Mouse (Mus musculus): ENCODE measurements around the gene Ptprn2. TPM values are rescaled to one million over a fixed set of nuclear protein-coding genes. Genes with fewer than 3 reads are reported as not detected.

Gene Ptprn2
- total and polyA plus RNA-seq, 3 experiments: 0.22 TPM; not detected in 2

- Histone ChIP-seq H3K4me1 (ENCODE audit: insufficient read depth, low read depth, low read length) (no peaks in the 10 kb centered on the region), H3K9me3 (replicated peaks) (peaks cover 44% of the 10 kb centered on the region), H3K4me3 (ENCODE audit: low read depth, low read length) (no peak overlapping the region), H3K36me3 (replicated peaks) (no peaks in the 10 kb centered on the region), H3K27me3 (ENCODE audit: insufficient read depth, low read length) (no peaks in the 10 kb centered on the region)
- ATAC-seq (ENCODE audit: extremely low read depth, insufficient number of reproducible peaks, low FRiP score, poor library complexity, severe bottlenecking) (no peak), DNase-seq (ENCODE audit: low spot score) (no peak)
- TF ChIP-seq GATA2 (IDR thresholded peaks at IDR 0.05; ENCODE audit: borderline replicate concordance, low read depth, low read length) (no peak), GATA1 (IDR thresholded peaks at IDR 0.05; ENCODE audit: borderline replicate concordance, low read length) (no peak), CTCF (IDR thresholded peaks at IDR 0.05; ENCODE audit: low read depth, low read length) (no peak), TAL1 (conservative IDR thresholded peaks at IDR 0.05; ENCODE audit: low read depth, low read length) (no peak), POLR2AphosphoS5 (IDR thresholded peaks at IDR 0.05; ENCODE audit: insufficient replicate concordance, low read depth, low read length) (no peak)
Observed at GRCm38 (mm10) chr12:116646771-116647170, 161.3 kb downstream of the Ptprn2 start.

GRCm38 (mm10) chr12:116648584-116649206 lies 163.2 kb downstream of the Ptprn2 start:
- Histone ChIP-seq H3K27me3 (ENCODE audit: insufficient read depth, low read length) (no peaks in the 10 kb centered on the region), H3K4me1 (ENCODE audit: insufficient read depth, low read depth, low read length) (no peaks in the 10 kb centered on the region), H3K36me3 (replicated peaks) (no peaks in the 10 kb centered on the region), H3K4me3 (ENCODE audit: low read depth, low read length) (no peak overlapping the region), H3K9me3 (replicated peaks) (peaks cover 39% of the 10 kb centered on the region)
- ATAC-seq (ENCODE audit: extremely low read depth, insufficient number of reproducible peaks, low FRiP score, poor library complexity, severe bottlenecking) (no peak), DNase-seq (ENCODE audit: low spot score) (no peak)
- TF ChIP-seq GATA2 (IDR thresholded peaks at IDR 0.05; ENCODE audit: borderline replicate concordance, low read depth, low read length) (no peak), TAL1 (conservative IDR thresholded peaks at IDR 0.05; ENCODE audit: low read depth, low read length) (no peak), GATA1 (IDR thresholded peaks at IDR 0.05; ENCODE audit: borderline replicate concordance, low read length) (no peak), CTCF (IDR thresholded peaks at IDR 0.05; ENCODE audit: low read depth, low read length) (no peak), POLR2AphosphoS5 (IDR thresholded peaks at IDR 0.05; ENCODE audit: insufficient replicate concordance, low read depth, low read length) (no peak)

GRCm38 (mm10) chr12:116653684-116654083 lies 168.2 kb downstream of the Ptprn2 start:
- Histone ChIP-seq H3K4me3 (ENCODE audit: low read depth, low read length) (no peak overlapping the region), H3K4me1 (ENCODE audit: insufficient read depth, low read depth, low read length) (no peaks in the 10 kb centered on the region), H3K36me3 (replicated peaks) (no peaks in the 10 kb centered on the region), H3K9me3 (replicated peaks) (peaks cover 47% of the 10 kb centered on the region), H3K27me3 (ENCODE audit: insufficient read depth, low read length) (no peaks in the 10 kb centered on the region)
- no peak for ATAC-seq (ENCODE audit: extremely low read depth, insufficient number of reproducible peaks, low FRiP score, poor library complexity, severe bottlenecking)
- TF ChIP-seq GATA1 (IDR thresholded peaks at IDR 0.05; ENCODE audit: borderline replicate concordance, low read length) (no peak), TAL1 (conservative IDR thresholded peaks at IDR 0.05; ENCODE audit: low read depth, low read length) (no peak), POLR2AphosphoS5 (IDR thresholded peaks at IDR 0.05; ENCODE audit: insufficient replicate concordance, low read depth, low read length) (no peak), GATA2 (IDR thresholded peaks at IDR 0.05; ENCODE audit: borderline replicate concordance, low read depth, low read length) (no peak), CTCF (IDR thresholded peaks at IDR 0.05; ENCODE audit: low read depth, low read length) (no peak)
- no peak for DNase-seq (ENCODE audit: low spot score)

GRCm38 (mm10) chr12:116660076-116660475 lies 174.6 kb downstream of the Ptprn2 start:
- H3K4me3 ChIP-seq (ENCODE audit: low read depth, low read length): no peak overlapping the region
- ATAC-seq (ENCODE audit: extremely low read depth, insufficient number of reproducible peaks, low FRiP score, poor library complexity, severe bottlenecking): no peak
- no peak for DNase-seq (ENCODE audit: low spot score)

GRCm38 (mm10) chr12:116661018-116661417 lies 175.5 kb downstream of the Ptprn2 start:
- DNase-seq (ENCODE audit: low spot score): no peak
- H3K36me3 ChIP-seq (replicated peaks): no peaks in the 10 kb centered on the region
- no peak overlapping the region for H3K4me3 ChIP-seq (ENCODE audit: low read depth, low read length)
- ATAC-seq (ENCODE audit: extremely low read depth, insufficient number of reproducible peaks, low FRiP score, poor library complexity, severe bottlenecking): no peak
- H3K4me1 ChIP-seq (ENCODE audit: insufficient read depth, low read depth, low read length): no peaks in the 10 kb centered on the region
- TF ChIP-seq POLR2AphosphoS5 (IDR thresholded peaks at IDR 0.05; ENCODE audit: insufficient replicate concordance, low read depth, low read length) (no peak), TAL1 (conservative IDR thresholded peaks at IDR 0.05; ENCODE audit: low read depth, low read length) (no peak), CTCF (IDR thresholded peaks at IDR 0.05; ENCODE audit: low read depth, low read length) (no peak)
- H3K9me3 ChIP-seq (replicated peaks): peaks cover 44% of the 10 kb centered on the region
- no peaks in the 10 kb centered on the region for H3K27me3 ChIP-seq (ENCODE audit: insufficient read depth, low read length)

More at GRCm38 (mm10) chr12:116660076-116660475, 174.6 kb downstream of the Ptprn2 start:
- H3K9me3 ChIP-seq (replicated peaks): peaks cover 50% of the 10 kb centered on the region
- no peaks in the 10 kb centered on the region for H3K4me1 ChIP-seq (ENCODE audit: insufficient read depth, low read depth, low read length)
- no peaks in the 10 kb centered on the region for H3K36me3 ChIP-seq (replicated peaks)
- TF ChIP-seq GATA2 (IDR thresholded peaks at IDR 0.05; ENCODE audit: borderline replicate concordance, low read depth, low read length) (no peak), POLR2AphosphoS5 (IDR thresholded peaks at IDR 0.05; ENCODE audit: insufficient replicate concordance, low read depth, low read length) (no peak), GATA1 (IDR thresholded peaks at IDR 0.05; ENCODE audit: borderline replicate concordance, low read length) (no peak), TAL1 (conservative IDR thresholded peaks at IDR 0.05; ENCODE audit: low read depth, low read length) (no peak), CTCF (IDR thresholded peaks at IDR 0.05; ENCODE audit: low read depth, low read length) (no peak)
- no peaks in the 10 kb centered on the region for H3K27me3 ChIP-seq (ENCODE audit: insufficient read depth, low read length)

- no peak for DNase-seq (ENCODE audit: low spot score)
- no peak for ATAC-seq (ENCODE audit: extremely low read depth, insufficient number of reproducible peaks, low FRiP score, poor library complexity, severe bottlenecking)
- H3K9me3 ChIP-seq (replicated peaks): peaks cover 15% of the 10 kb centered on the region
- H3K36me3 ChIP-seq (replicated peaks): no peaks in the 10 kb centered on the region
- no peak for TF ChIP-seq GATA1 (IDR thresholded peaks at IDR 0.05; ENCODE audit: borderline replicate concordance, low read length)
- no peak for TF ChIP-seq GATA2 (IDR thresholded peaks at IDR 0.05; ENCODE audit: borderline replicate concordance, low read depth, low read length)
- no peak for TF ChIP-seq POLR2AphosphoS5 (IDR thresholded peaks at IDR 0.05; ENCODE audit: insufficient replicate concordance, low read depth, low read length)
- no peak for TF ChIP-seq TAL1 (conservative IDR thresholded peaks at IDR 0.05; ENCODE audit: low read depth, low read length)
- TF ChIP-seq CTCF (IDR thresholded peaks at IDR 0.05; ENCODE audit: low read depth, low read length): no peak
- no peak overlapping the region for H3K4me3 ChIP-seq (ENCODE audit: low read depth, low read length)
- H3K4me1 ChIP-seq (ENCODE audit: insufficient read depth, low read depth, low read length): no peaks in the 10 kb centered on the region
- no peaks in the 10 kb centered on the region for H3K27me3 ChIP-seq (ENCODE audit: insufficient read depth, low read length)
Observed at GRCm38 (mm10) chr12:116677701-116678100, 192.2 kb downstream of the Ptprn2 start.
